In the genomic region with DNA sequence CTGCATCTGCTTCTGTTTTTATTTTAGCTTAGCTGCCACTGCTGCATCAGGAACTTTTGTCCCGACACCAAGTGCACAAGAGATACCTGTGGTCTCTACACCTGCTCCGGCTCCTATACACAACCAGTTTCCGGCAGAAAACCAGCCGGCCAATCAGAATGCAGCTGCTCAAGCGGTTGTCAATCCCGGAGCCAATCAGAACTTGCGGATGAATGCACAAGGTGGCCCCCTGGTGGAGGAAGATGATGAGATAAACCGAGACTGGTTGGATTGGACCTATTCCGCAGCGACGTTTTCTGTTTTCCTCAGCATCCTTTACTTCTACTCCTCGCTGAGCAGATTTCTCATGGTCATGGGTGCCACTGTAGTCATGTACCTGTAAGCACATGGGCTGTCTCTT, we compare ENCODE assay signal across 8 mouse cellular contexts. TPM values are rescaled to one million over a fixed set of nuclear protein-coding genes. Genes with fewer than 3 reads are reported as not detected.
DNase-seq lines count a peak whose midpoint lies in the region; ATAC-seq and TF ChIP-seq lines count a peak whose summit lies in the region.

No protein-coding gene starts in this region.

- intact Hi-C loops in gastrocnemius, adult 2 months (cut with DNase I), result no loop called here

- peak; percentile 5; the same call in 1 of the 2 replicates for TF ChIP-seq CTCF in cerebellum, adult 2 months (IDR thresholded peaks at IDR 0.05; ENCODE audit: borderline replicate concordance, insufficient read depth, low read depth, low read length)
- peak; percentile 63 for TF ChIP-seq CTCF in gastrocnemius, adult 2 months (IDR thresholded peaks at IDR 0.05)
- 0 out of 2 replicates have a peak, but pooled peaks have one; percentile 20 for TF ChIP-seq CTCF in olfactory bulb, adult 2 months (IDR thresholded peaks at IDR 0.05; ENCODE audit: insufficient read depth, low read depth, low read length)

- no peak overlapping the region for H3K4me2 ChIP-seq in midbrain, embryonic 11.5 days

- WGBS in cerebellum, adult 2 months, result 78% methylated on average over 12 of the region's 12 CpGs
- WGBS in midbrain, embryonic 10.5 days, result 78% methylated on average over 12 of the region's 12 CpGs
- WGBS in midbrain, embryonic 11.5 days, result 76% methylated on average over 12 of the region's 12 CpGs
- WGBS in olfactory bulb, adult 2 months, result 84% methylated on average over 12 of the region's 12 CpGs

- peak; percentile 27 to 29 for DNase-seq in cerebellum, adult 2 months
- no peak for DNase-seq in cerebellum, adult 11-12 months
- DNase-seq in midbrain, embryonic 10.5 days (ENCODE audit: low spot score), result peak; percentile 48
- no peak for DNase-seq in midbrain, embryonic 11.5 days (ENCODE audit: low spot score, missing footprints)
- peak; percentile 50 for DNase-seq in adrenal gland, adult 2 months
- DNase-seq in gastrocnemius, adult 2 months, result peak; percentile 72
- peak; percentile 83 to 85 for DNase-seq in kidney, postnatal 25 days

- no peak overlapping the region for H3K9ac ChIP-seq in midbrain, embryonic 11.5 days (ENCODE audit: low read length)

- no peaks in the 10 kb centered on the region for H3K27me3 ChIP-seq in cerebellum, adult 2 months (ENCODE audit: control insufficient read depth, insufficient read depth, low read length)
- H3K27me3 ChIP-seq in midbrain, embryonic 10.5 days (ENCODE audit: low read depth, poor library complexity, severe bottlenecking), result no peaks in the 10 kb centered on the region
- H3K27me3 ChIP-seq in midbrain, embryonic 11.5 days (ENCODE audit: control insufficient read depth, insufficient read depth, low read length), result no peaks in the 10 kb centered on the region

- ATAC-seq in midbrain, embryonic 11.5 days (ENCODE audit: low FRiP score), result no peak

- H3K4me1 ChIP-seq in cerebellum, adult 2 months (ENCODE audit: control insufficient read depth, insufficient read depth, low read length), result peaks cover 4% of the 10 kb centered on the region; the same call in 1 of the 2 replicates
- peaks cover 14% of the 10 kb centered on the region for H3K4me1 ChIP-seq in midbrain, embryonic 10.5 days
- H3K4me1 ChIP-seq in midbrain, embryonic 11.5 days (ENCODE audit: control insufficient read depth, insufficient read depth, low read length), result peaks cover 6% of the 10 kb centered on the region
- H3K4me1 ChIP-seq in olfactory bulb, adult 2 months (ENCODE audit: control insufficient read depth, insufficient read depth, low read length), result 0 out of 2 replicates have a peak, but pooled peaks cover 3% of the 10 kb centered on the region

- no peak for TF ChIP-seq POLR2A in cerebellum, adult 2 months (IDR thresholded peaks at IDR 0.05; ENCODE audit: borderline replicate concordance, insufficient read depth, low read length)
- no peak for TF ChIP-seq POLR2A in olfactory bulb, adult 2 months (IDR thresholded peaks at IDR 0.05; ENCODE audit: insufficient read depth, low read depth, low read length)

- H3K9me3 ChIP-seq in midbrain, embryonic 10.5 days (replicated peaks), result no peaks in the 10 kb centered on the region
- no peaks in the 10 kb centered on the region for H3K9me3 ChIP-seq in midbrain, embryonic 11.5 days (ENCODE audit: control insufficient read depth, low read length)

- H3K4me3 ChIP-seq in cerebellum, adult 2 months (replicated peaks; ENCODE audit: insufficient read depth, low read depth, low read length), result no peak overlapping the region
- H3K4me3 ChIP-seq in midbrain, embryonic 10.5 days, result no peak overlapping the region
- H3K4me3 ChIP-seq in midbrain, embryonic 11.5 days (ENCODE audit: low read depth, low read length), result no peak overlapping the region
- no peak overlapping the region for H3K4me3 ChIP-seq in gastrocnemius, adult 2 months
- H3K4me3 ChIP-seq in olfactory bulb, adult 2 months (ENCODE audit: insufficient read depth, low read depth, low read length), result no peak overlapping the region

- H3K27ac ChIP-seq in cerebellum, adult 2 months (ENCODE audit: insufficient read depth, low read length), result no peak overlapping the region
- no peak overlapping the region for H3K27ac ChIP-seq in midbrain, embryonic 10.5 days (replicated peaks)
- H3K27ac ChIP-seq in midbrain, embryonic 11.5 days (ENCODE audit: low read depth, low read length), result no peak overlapping the region
- H3K27ac ChIP-seq in gastrocnemius, adult 2 months, result no peak overlapping the region
- no peak overlapping the region for H3K27ac ChIP-seq in olfactory bulb, adult 2 months (ENCODE audit: insufficient read depth, low read depth, low read length)

- H3K36me3 ChIP-seq in midbrain, embryonic 10.5 days, result peaks cover 77% of the 10 kb centered on the region
- H3K36me3 ChIP-seq in midbrain, embryonic 11.5 days (ENCODE audit: control insufficient read depth, insufficient read depth, low read length), result peaks cover 35% of the 10 kb centered on the region

RNA-seq across cellular contexts. Expression of a gene that starts 5.9 kb away (rescaled TPM):
- 119 and 125 TPM in 2 replicates for polyA plus RNA-seq in cerebellum, adult 2 months (2012; rRNA removed)
- 56.2 and 57.7 TPM in 2 replicates for polyA plus RNA-seq in midbrain, embryonic 10.5 days (2016; fragmentation: Nextera tagmentation; extraction: Ambion mirVana)
- 56.8 and 60.4 TPM in 2 replicates for polyA plus RNA-seq in midbrain, embryonic 11.5 days (2014; fragmentation: Nextera tagmentation; extraction: Ambion mirVana)
- 100 to 1,000 TPM in 1 of 2 experiments, 10 to 100 TPM in 1; 99.0 to 141 TPM for total RNA-seq in adrenal gland, adult 2 months (2021)
- 188 and 195 TPM in 2 replicates for polyA plus RNA-seq in adrenal gland, adult 2 months (2012; rRNA removed)
- 100 to 1,000 TPM; 111 to 117 TPM for total RNA-seq in gastrocnemius, adult 2 months (2021)
- not detected in 2 replicates for polyA plus RNA-seq in olfactory bulb, adult 2 months (2012; ENCODE audit: insufficient read depth, insufficient read length, low replicate concordance, missing spikeins)

RNA-seq across cellular contexts. Expression of a gene that starts 42.0 kb away (rescaled TPM):
- 0.71 and 0.82 TPM in 2 replicates for polyA plus RNA-seq in cerebellum, adult 2 months (2012; rRNA removed)
- polyA plus RNA-seq in midbrain, embryonic 10.5 days (2016; fragmentation: Nextera tagmentation; extraction: Ambion mirVana), result 0.02 and 0.16 TPM in 2 replicates
- 0.23 TPM in 1 of 2 replicates, not detected in the other for polyA plus RNA-seq in midbrain, embryonic 11.5 days (2014; fragmentation: Nextera tagmentation; extraction: Ambion mirVana)
- total RNA-seq in adrenal gland, adult 2 months (2021), result 1 to 10 TPM; 5.2 to 7.9 TPM
- polyA plus RNA-seq in adrenal gland, adult 2 months (2012; rRNA removed), result 6.2 and 7.5 TPM in 2 replicates
- 1 to 10 TPM in 1 of 2 experiments, under 1 TPM in 1; 0.43 to 1.1 TPM for total RNA-seq in gastrocnemius, adult 2 months (2021)
- not detected in 2 replicates for polyA plus RNA-seq in olfactory bulb, adult 2 months (2012; ENCODE audit: insufficient read depth, insufficient read length, low replicate concordance, missing spikeins)

Comparison
In these comparisons a context has a peak if more than half of its experiments do, and no peak if none do; other contexts are left out.
1. DNase-seq: peak in cerebellum, adult 2 months (2 of 2), midbrain, embryonic 10.5 days (single experiment), adrenal gland, adult 2 months (single experiment), gastrocnemius, adult 2 months (single experiment) and kidney, postnatal 25 days (2 of 2); none in cerebellum, adult 11-12 months (single experiment) and midbrain, embryonic 11.5 days (single experiment).
2. CTCF ChIP-seq: peak in every context shown above with its lines; median percentile 63 in gastrocnemius, adult 2 months; 20 in olfactory bulb, adult 2 months; 5 in cerebellum, adult 2 months.